Mouse (Mus musculus): ENCODE results near the gene Frs2. TPM values are rescaled to one million over a fixed set of nuclear protein-coding genes. Genes with fewer than 3 reads are reported as not detected.
A peak's percentile ranks its signal among the peaks of the same experiment; 100 is the strongest.

The Frs2 gene
- 10 to 100 TPM; 36.9 to 39.4 (median 38.6) TPM for total RNA-seq (2022)

DNA sequence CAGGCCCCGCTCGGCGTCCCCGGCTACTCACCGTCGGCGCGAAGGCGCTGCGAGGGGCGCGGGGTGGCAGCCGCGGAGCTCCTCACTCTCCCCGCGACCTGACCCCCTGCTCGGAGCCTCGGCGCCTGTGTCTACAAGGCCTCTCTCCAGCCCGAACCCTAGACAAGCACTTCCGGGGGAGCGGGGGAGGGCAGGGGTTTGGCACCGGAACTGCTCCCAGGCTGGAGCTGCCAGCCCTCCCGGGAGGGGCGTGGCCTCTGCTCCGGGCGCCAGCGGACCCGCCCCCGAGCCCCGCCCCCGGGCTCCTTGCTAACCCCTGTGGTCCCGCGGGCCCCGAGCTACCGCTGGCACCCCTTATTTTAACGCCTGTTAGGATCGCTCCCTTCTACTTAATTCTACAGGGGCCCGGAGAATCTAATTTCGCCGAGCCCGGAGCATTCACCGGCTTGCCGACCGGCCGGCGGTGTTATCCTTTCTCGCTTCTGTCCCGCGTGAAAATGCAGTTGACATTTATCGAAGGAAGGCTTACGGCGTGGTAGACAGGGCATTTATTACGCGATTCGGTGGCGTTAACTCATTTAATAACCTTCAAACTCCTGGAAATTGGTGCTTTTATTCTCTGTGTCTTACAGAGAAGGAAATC lies at the start of gene Frs2:
Gene Frs2 (minus strand): TSS at position 174 of the 643 bp plus-strand sequence.
- peak; percentile 72 to 94 for DNase-seq (ENCODE audit: low spot score in 2 of 2)

DNA sequence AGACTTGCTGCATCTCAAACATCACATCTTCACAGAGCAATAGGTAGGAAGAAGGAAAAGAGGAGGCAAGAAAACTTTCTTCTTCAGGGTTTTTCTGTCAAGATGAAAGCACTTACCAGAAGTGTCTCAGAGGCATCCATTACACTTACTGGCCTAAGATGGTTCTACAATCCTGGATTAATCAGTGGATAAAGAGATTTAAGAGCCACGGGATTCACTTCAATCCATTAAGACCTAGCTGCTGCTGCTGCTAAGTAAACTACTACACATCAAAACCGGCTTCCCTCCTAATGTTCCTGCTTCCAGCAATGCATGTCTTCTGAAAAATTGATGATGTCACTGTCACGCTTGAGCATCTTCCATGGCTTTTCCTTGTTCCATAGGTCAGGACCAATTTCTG lies 48.4 kb upstream of the Frs2 start:
- DNase-seq (ENCODE audit: low spot score in 2 of 2) = no peak

DNA sequence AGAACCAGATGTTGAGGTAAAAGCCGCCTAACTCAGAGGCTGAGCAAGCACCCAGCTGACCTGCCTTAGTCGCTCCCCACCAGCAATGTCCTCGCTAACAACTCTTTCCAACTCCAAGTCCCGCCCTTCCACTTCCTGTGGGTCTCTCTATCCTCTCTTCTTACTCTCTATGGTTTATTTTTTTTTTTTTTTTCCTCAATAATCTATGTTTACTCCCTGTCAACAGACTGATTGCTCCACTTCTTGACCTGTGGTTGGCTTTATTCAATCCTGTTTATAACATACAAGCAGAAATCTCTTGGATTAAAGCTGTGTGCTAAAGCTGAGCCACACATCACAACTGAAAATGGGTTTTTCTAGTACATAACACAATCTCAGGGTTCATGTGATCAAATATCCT lies 47.4 kb upstream of the Frs2 start:
- no peak for DNase-seq (ENCODE audit: low spot score in 2 of 2)

DNA sequence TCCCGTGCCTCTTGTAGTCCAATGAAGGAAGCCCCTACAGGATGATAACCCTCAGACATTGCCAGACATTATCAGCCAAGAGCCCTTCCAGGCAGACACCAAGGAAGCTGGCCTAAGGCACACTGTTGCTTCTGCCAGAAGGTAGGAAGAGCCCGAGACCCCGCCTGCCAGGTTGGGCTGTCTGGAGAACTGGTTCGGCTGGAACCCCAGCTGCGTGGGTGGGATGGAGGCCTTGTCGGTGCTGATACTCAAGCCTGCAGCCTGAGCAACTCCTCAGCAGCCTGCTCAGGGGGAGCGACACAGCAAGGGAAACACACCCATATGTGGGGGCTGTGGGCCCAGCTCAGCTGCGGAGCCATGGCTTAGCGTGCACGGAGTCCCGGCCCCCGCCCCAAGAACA lies 46.7 kb upstream of the Frs2 start:
- no peak for DNase-seq (ENCODE audit: low spot score in 2 of 2)

DNA sequence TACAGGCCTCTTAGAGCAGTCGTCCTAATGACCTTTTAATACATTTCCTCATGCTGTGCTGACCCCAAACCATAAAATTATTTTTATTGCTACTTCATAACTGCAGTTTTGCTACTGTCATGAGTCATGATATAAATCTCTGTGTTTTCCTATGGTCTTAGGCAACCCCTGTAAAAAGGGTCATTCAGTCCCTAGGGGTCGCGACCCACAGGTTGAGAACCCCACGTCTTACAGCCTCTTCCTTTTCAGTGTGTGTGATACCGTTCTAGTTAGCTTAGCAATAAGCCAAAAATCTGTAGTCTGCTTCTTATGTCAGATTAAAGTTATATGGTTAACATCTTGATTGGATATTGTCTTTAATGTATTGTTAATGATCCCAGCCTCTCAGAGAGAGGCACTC lies 45.0 kb upstream of the Frs2 start:
- DNase-seq (ENCODE audit: low spot score in 2 of 2) = no peak

DNA sequence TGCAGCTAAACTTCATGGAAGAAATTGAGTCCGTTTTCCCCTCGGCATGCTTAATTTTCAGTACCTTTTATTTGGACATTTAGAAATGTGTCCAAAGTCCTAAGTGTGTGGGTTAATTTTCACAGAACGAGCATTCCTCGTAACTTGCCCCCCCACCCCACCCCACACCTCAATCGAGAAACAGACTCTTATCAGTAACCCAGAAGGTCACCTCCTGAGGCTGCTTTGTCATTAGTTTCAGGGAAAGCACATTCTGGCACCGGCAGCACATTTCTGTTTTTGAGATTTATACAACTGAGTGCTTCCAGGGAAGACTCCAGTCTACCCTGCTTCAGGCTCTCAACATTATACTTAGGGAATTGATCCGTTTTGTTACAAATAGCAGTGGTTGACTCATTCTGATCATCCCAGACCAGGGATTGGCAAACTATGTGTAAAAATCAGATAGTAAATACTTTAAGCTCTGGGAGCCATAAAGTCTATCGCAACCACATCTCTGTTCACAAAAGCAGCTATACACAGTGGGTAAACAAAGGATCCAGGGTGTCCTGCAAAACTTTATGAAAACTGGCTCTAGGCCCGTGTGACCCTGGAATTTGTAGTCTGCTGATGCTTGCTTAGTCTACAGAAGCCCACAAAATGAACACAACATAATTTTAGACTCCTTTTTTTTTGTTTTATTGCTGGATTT lies 37.2 kb upstream of the Frs2 start:
- no peak for DNase-seq (ENCODE audit: low spot score in 2 of 2)

DNA sequence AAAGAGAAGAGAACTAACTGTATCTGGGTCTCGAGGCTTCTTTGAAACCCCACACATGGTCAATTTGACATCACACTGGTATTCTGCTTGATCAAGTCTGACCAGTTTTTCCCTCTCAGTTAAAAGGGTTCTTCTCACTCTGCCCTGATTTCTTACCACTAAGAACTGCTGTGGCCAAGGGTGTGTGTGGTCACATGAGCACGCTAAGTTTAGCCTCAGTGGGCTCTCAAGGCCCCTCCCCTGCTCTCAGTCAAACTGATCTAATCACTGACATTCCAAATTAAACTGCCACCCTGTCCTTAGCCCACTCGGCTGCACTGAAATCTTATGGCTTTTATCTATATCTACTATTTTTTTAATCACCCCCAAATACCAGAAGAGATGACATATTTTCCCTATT lies 32.8 kb upstream of the Frs2 start:
- DNase-seq (ENCODE audit: low spot score in 2 of 2) = no peak

DNA sequence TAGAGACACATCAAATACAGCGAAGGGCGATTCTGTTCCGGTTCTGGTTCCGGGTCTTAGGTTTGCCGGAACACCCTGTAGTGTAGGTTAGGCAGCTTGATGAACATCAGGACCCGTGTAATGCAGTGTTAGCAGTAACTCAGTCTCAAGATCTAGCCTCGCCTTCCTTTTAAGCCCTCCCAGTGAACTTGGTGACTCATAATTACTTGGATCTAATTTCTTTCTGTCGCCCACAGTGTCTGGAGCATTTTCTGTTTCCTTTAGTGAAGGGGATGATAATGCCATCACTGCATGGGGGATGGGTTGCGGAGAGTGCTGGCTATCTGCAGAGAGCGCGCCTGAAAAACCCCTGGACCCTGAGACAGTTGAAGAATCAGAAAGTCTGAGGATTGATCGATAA lies 26.3 kb upstream of the Frs2 start:
- DNase-seq (ENCODE audit: low spot score in 2 of 2) = no peak

DNA sequence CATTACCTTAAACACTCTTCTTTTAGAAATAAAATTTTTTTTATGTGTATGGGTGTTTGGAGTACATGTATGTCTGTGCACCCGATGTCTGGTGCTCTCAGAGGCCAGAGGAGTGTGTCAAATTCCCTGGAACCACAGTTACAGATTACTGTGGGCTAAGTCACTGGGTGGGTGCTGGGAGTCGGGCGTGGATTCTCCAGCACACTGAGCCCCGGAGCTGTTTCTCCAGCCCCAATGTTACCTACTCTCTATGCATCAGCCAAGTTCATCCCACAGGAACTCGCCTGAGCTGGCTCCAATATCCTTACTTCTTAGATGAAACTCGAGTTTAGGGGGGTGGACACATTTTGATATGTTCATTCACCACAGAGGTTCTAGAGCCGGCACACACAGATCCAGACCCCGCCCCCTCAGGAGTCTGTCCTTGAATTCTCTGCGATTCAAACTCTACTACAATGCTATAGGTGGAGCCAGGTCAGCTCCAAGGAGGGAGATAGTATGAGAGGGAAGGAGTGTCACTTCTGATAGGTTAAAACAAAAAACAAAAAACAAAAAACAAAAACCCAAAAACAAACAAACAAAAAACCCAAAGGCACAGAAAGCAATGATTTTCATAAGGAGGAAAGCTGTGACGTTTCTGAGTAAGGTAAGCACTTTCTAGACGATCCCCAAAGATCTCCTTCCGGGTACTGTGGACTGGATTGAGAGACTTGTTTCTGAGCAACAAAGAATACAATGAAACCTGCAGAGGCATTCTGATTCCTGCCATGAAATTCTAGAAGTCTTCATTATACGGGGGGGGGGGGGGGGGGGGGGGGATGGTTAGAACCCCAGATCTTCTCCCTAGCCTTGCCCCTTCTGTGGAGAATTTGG lies 25.5 kb upstream of the Frs2 start:
- DNase-seq (ENCODE audit: low spot score in 2 of 2) = no peak

DNA sequence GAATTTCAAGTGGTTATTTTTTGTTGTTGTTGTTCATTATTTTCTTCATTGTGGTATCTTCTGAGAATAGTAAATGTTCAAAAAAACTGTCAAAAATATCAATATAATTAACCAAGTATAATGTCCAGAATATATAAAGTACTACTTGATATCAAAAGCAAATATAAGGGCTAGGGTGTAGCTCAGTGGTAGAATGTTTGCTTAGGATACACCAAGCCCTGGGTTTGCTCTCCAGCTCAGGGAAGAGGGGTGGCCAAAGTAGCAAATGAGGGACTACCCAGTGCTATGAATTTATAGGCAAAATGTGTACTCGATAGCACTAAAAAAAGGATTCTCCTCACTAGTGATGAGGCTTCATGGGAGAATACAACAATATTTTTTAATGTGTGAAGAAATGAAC lies 24.8 kb upstream of the Frs2 start:
- no peak for DNase-seq (ENCODE audit: low spot score in 2 of 2)

DNA sequence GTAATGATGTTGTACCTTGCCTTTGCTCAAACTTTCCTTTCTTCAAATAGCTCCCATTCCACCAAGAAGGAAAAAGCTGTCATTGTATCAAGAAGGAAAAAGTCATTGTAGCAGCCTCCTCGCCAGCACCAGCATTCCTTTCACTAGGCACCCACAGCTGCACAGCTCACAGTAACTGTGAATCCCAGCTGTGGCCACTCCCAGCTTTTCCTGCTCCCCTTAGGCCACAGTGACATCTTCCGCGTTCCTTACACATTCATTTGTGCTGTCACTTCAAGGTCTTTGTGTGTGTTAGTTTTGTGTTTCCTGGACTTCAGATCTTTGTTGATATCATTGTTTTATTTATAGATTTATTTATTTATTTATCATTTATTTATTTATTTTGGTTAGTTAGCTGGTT lies 23.7 kb upstream of the Frs2 start:
- no peak for DNase-seq (ENCODE audit: low spot score in 2 of 2)

DNA sequence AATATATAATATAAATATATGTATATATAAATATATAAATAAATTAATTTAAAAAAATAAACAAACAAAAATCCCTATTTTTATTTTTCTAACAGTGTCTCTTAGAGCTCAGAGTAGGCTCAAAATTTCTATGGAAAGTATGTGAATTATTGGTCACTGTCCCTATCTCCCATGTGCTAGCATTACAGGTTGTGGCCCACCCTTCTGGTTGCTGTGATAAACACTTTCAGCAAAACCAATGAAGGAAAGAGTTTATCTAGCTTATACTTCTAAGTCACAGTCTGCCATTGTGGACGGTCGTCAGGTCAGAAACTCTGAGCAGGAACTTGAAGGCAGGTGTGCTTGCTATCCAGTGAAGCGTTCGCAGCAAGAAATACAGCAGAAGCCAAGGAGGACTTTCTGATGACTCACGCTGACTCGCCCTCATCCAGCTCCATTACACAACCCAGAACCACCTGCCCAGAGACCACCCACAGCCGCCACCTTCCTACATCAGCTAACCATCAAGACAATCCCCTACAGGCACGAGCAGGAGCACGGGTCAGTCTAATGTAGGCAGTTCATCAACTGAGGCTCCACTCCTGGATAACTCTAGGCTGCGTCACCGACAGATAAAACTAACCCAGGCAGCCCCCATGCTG lies 18.6 kb upstream of the Frs2 start:
- DNase-seq (ENCODE audit: low spot score in 2 of 2) = no peak

DNA sequence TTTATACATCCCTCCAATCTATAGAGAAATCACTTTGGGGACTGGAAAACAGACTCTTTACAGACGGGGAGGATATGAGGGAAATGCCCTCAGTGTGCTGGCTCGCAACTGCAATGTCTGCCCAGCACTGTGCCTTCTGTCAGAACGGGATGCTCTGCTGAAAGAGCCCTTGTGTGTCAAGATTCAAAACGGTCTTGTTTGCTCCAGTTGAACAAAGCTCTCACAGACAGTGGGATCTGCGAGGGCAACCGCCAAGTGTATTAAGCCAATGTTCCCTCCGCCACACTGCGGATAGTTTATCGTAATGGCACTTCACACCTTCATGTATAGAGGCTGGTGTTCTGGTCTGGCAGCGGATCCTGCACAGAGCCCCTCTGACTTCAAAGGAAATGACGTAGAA lies 14.3 kb upstream of the Frs2 start:
- DNase-seq (ENCODE audit: low spot score in 2 of 2) = no peak

DNA sequence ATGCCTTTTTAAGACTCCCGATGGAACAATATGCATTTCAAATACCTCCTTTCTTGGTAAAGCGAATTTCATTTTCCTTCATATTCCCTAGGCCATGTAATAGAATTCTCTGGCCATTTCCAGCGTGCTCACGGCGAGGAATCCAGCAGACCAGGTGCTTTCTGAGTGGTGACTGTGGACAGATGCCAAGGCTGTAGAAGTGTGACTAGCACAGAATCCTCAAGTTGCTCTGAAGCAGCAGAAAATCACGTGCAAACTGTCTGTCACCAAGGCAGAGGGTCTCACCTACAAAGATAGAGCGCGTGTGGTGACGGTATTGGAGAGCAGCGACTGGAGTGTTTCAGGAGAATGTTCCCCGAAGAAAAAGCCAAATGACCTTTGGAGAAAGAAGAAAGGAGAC lies 11.8 kb upstream of the Frs2 start:
- DNase-seq (ENCODE audit: low spot score in 2 of 2) = no peak

DNA sequence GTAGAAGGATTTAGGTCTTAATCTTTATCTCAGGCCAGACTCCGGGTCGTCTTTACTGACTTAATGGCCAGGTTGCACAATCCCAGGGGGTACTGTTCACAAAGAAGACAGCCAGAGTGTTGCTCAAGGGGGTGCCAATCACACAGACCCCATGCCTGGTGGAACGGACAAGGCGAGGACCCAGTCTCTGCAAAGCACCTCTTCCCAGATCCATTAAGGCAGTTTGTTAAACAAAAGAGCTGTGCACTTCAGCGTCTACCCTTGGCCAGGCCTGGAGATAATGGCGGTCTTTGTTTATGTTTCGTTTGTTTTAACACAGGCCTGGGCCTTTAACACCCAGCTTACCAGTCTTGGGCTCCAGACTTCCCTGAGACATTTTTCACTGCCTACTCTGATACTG lies 3.9 kb upstream of the Frs2 start:
- DNase-seq (ENCODE audit: low spot score in 2 of 2) = no peak

DNA sequence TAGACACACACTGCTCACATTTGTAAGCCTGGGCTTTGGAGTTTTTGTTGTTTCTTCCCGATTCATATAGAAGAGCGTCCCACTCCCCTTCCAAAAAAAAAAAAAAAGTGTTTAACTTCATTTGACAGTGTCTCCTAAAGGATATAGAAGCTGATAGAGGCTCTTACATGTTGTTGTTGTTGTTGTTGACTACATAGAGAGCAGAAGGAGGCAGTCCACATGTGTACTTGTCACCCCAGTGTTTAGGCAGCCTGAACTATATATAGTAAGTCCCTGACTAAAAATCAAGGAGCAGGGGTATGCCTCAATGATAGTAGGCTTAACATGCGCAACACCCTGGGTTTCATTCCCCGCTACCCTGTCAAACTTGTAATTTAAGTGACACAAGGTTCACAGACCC lies 3.3 kb upstream of the Frs2 start:
- DNase-seq (ENCODE audit: low spot score in 2 of 2) = no peak

DNA sequence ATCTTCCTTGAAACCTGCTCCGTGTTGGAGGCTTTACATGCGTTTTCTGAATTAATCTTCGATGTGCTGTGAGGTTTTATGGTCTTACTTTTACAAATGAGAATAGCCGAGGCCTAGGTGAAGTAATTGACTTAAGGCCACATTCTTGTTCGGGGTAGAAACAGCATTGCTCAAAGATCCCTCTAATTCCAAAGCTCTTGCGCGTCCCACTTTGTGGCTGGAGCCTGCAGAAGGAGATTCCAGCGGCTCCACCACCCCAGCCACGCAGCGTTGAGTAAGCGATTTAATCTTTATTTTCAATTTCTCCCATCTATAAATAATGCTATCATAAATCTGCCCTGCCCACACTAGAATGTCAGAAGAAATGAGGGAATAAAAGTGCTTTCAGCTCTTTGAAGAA lies 2.9 kb upstream of the Frs2 start:
- DNase-seq (ENCODE audit: low spot score in 2 of 2) = no peak

DNA sequence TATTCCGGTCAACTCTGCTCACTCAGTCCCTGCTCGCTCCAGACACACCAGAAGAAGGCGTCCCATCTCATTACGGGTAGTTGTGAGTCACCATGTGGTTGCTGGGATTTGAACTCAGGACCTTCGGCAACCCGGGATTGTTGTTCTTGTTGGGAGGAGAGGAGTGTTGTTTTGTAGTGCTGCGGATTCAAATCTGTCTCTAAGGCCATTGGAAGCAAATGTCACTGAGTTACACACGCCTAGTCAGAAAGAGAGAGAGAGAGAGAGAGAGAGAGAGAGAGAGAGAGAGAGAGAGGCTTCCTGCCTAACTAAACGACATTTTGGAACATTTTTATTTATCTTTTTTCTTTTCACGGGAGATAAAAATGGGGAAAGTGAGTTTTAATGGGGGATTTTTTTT lies 2.4 kb upstream of the Frs2 start:
- DNase-seq (ENCODE audit: low spot score in 2 of 2) = no peak

DNA sequence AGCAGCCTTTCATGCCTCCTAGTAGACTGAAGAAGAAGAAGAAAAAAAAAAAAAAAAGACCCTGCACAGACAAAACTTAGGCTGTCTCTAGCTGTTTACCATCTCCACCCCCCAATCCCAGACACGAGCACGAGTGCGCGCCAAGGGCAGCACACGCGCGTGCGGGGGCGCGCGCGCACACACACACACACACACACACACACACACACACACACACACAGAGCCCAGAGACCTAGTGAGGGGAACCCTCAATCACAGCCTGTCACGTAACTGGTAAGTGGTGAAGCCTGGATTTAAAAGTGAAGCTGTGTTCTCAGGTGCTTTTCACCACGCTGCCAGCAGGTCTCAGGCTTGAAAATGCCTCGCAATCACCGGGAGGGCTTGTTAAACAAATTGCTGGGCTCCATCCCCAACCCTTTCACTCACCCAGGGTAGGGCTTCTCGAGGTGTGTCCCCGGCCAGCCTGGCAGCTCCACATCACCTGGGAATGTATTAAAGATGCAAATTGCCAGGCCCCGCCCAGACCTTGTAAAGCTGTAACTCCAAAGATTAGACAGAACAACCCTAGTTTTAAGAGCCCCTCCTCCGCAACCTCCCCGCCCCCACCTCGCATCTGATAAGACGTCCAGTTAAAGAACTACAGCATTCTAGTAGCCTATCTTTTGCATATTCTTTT lies 1.7 kb upstream of the Frs2 start:
- DNase-seq (ENCODE audit: low spot score in 2 of 2) = no peak

DNA sequence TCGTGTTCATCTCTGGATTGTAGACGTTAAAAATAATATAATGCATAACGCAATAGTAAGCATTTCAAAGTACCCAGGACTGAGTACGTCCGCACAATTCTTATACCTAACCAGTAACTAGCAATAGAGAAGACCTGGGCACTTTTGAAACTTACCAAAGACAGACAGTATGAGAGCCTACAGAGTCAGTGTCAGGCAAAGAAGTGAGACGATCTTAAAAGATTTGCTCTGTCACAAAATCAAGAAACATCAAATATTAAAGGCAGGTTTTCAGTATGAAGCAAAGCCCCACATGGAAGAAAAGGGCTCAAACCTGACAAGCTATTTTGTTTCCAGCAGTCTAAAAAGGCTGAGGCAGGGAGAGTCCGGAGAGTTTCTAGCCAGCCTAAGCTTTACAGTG lies 907 bp upstream of the Frs2 start:
- DNase-seq (ENCODE audit: low spot score in 2 of 2) = no peak
